ENCODE assay signal across 33 mouse cellular contexts in the genomic region with DNA sequence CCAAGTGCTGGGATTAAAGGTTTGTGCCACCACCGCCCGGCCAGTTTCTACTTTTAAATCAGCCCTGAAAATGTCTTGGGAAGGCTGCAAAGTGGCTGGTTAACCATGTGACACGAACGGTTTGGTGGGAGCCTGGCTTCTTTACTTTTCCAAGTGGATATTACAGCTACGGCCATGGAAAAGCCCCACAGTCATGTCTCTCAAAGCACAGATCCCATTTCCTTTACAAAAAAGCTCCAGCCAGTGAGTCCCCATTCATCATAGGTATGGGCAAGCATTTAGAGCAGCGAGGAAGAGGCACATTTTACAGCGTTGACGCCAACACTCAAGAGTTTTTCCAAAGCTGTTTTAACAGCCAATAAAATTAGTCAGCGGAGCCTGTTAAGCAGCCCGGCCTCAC. TPM values are rescaled to one million over a fixed set of nuclear protein-coding genes. Genes with fewer than 3 reads are reported as not detected.
"Had no signal": no experiment of that assay in that cellular context is flagged by ENCODE, and none has a peak within 500 bp of the region (broad histone marks: within the 10 kb centered on the region; RNA-seq: fewer than 3 reads in every experiment).

No protein-coding gene starts in this region.

- ATAC-seq: forebrain, embryonic 13.5 days; forebrain, embryonic 14.5 days; forebrain, embryonic 15.5 days; forebrain, embryonic 16.5 days; forebrain, postnatal 0 days had no signal

- H3K27me3 ChIP-seq: embryonic facial prominence, embryonic 12.5 days; embryonic facial prominence, embryonic 13.5 days; embryonic facial prominence, embryonic 15.5 days; forebrain, embryonic 12.5 days; forebrain, embryonic 13.5 days; forebrain, embryonic 15.5 days had no signal

- H3K27ac ChIP-seq: embryonic facial prominence, embryonic 10.5 days; embryonic facial prominence, embryonic 12.5 days; embryonic facial prominence, embryonic 13.5 days; embryonic facial prominence, embryonic 15.5 days; forebrain, embryonic 10.5 days; forebrain, embryonic 12.5 days; forebrain, embryonic 13.5 days; forebrain, embryonic 15.5 days; gastrocnemius, adult 2 months; heart, adult 2 months had no signal

- DNase-seq: cerebellum, adult 2 months; cerebellum, adult 8-10 months; cerebellum, adult 9-10 months; cerebellum, adult 9-11 months; cerebellum, postnatal 10 days; cerebellum, postnatal 14 days; cerebellum, postnatal 25 days; cerebellum, postnatal 36 days; embryo, embryonic 11 days; forebrain, postnatal 0 days; gastrocnemius, adult 2 months; gastrocnemius, postnatal 10 days; gastrocnemius, postnatal 14 days; gastrocnemius, postnatal 25 days; gastrocnemius, postnatal 36 days; heart, adult 18-20 months; heart, adult 2 months had no signal

- H3K9ac ChIP-seq: embryonic facial prominence, embryonic 12.5 days; embryonic facial prominence, embryonic 13.5 days; embryonic facial prominence, embryonic 15.5 days; forebrain, embryonic 12.5 days; forebrain, embryonic 13.5 days; forebrain, embryonic 15.5 days; forebrain, postnatal 0 days had no signal

- H3K36me3 ChIP-seq: embryonic facial prominence, embryonic 10.5 days; embryonic facial prominence, embryonic 12.5 days; embryonic facial prominence, embryonic 13.5 days; embryonic facial prominence, embryonic 15.5 days; forebrain, embryonic 10.5 days; forebrain, embryonic 12.5 days; forebrain, embryonic 15.5 days had no signal

- H3K4me2 ChIP-seq: embryonic facial prominence, embryonic 12.5 days; embryonic facial prominence, embryonic 13.5 days; embryonic facial prominence, embryonic 15.5 days; forebrain, embryonic 12.5 days; forebrain, embryonic 13.5 days; forebrain, embryonic 15.5 days had no signal

- H3K4me1 ChIP-seq: embryonic facial prominence, embryonic 10.5 days; embryonic facial prominence, embryonic 12.5 days; embryonic facial prominence, embryonic 13.5 days; embryonic facial prominence, embryonic 15.5 days; forebrain, embryonic 10.5 days; forebrain, embryonic 12.5 days; forebrain, embryonic 13.5 days; forebrain, embryonic 15.5 days had no signal

- H3K4me3 ChIP-seq: embryonic facial prominence, embryonic 10.5 days; embryonic facial prominence, embryonic 12.5 days; embryonic facial prominence, embryonic 13.5 days; embryonic facial prominence, embryonic 15.5 days; erythroblast, embryonic 14.5 days; forebrain, embryonic 10.5 days; forebrain, embryonic 12.5 days; forebrain, embryonic 13.5 days; forebrain, embryonic 15.5 days; gastrocnemius, adult 2 months; heart, adult 2 months had no signal

- H3K9me3 ChIP-seq: embryonic facial prominence, embryonic 10.5 days; embryonic facial prominence, embryonic 12.5 days; embryonic facial prominence, embryonic 13.5 days; embryonic facial prominence, embryonic 15.5 days; forebrain, embryonic 10.5 days; forebrain, embryonic 12.5 days; forebrain, embryonic 13.5 days; forebrain, embryonic 15.5 days had no signal

RNA-seq across cellular contexts. Expression of a gene that starts 43.4 kb away (rescaled TPM):
- polyA plus RNA-seq: erythroblast, embryonic 14.5 days had no signal

RNA-seq across cellular contexts. Expression of a gene that starts 47.6 kb away (rescaled TPM):
- total RNA-seq: common myeloid progenitor, adult 5-6 weeks; gastrocnemius, adult 18-20 months; gastrocnemius, adult 2 months; gastrocnemius, adult 8-10 months; gastrocnemius, postnatal 10 days; gastrocnemius, postnatal 14 days; gastrocnemius, postnatal 25 days; gastrocnemius, postnatal 36 days; granulocyte monocyte progenitor cell, adult 5-6 weeks; heart, adult 18-20 months; heart, adult 2 months had no signal
- polyA plus RNA-seq: erythroblast, embryonic 14.5 days; gonadal fat pad, adult 2 months; heart, adult 2 months had no signal
